Mouse (Mus musculus) NIH3T3 (cell line): ENCODE data around the gene Kcnip1.

Source experiments
- DNase-seq: peaks from one replicate; pipeline ENCODE4 v3.0.0-alpha.2; 2012; ENCODE audit warnings: low read depth

Gene Kcnip1

GRCm38 (mm10) chr11:33660016-33660913, 332.7 kb downstream of the Kcnip1 start:
- peak; percentile 37 for DNase-seq

GRCm38 (mm10) chr11:33655861-33656593, 336.9 kb downstream of the Kcnip1 start:
- DNase-seq, result peak; percentile 45

- DNase-seq, result no peak
Measured at GRCm38 (mm10) chr11:33655221-33655620, 337.7 kb downstream of the Kcnip1 start.

- no peak for DNase-seq
Measured at GRCm38 (mm10) chr11:33654485-33654884, 338.5 kb downstream of the Kcnip1 start.

- DNase-seq, result no peak
Measured at GRCm38 (mm10) chr11:33649358-33649757, 343.6 kb downstream of the Kcnip1 start.

GRCm38 (mm10) chr11:33637107-33637506, 355.8 kb downstream of the Kcnip1 start:
- DNase-seq, result no peak

GRCm38 (mm10) chr11:33627136-33627742, 365.7 kb downstream of the Kcnip1 start:
- DNase-seq, result no peak

GRCm38 (mm10) chr11:33614218-33614617, 378.7 kb downstream of the Kcnip1 start:
- peak; percentile 73 for DNase-seq

GRCm38 (mm10) chr11:33607784-33608183, 385.2 kb downstream of the Kcnip1 start:
- no peak for DNase-seq

- DNase-seq, result no peak
Measured at GRCm38 (mm10) chr11:33603174-33603573, 389.8 kb downstream of the Kcnip1 start.

GRCm38 (mm10) chr11:33598986-33599385, 394.0 kb downstream of the Kcnip1 start, which contains the start of gene D130052B06Rik:
Gene D130052B06Rik, plus strand, starts transcription at chr11:33599302.
- DNase-seq, result no peak

GRCm38 (mm10) chr11:33596655-33597054, 396.3 kb downstream of the Kcnip1 start:
- no peak for DNase-seq

- DNase-seq, result no peak
Measured at GRCm38 (mm10) chr11:33592826-33593225, 400.1 kb downstream of the Kcnip1 start.

- DNase-seq, result no peak
Measured at GRCm38 (mm10) chr11:33590771-33591170, 402.2 kb downstream of the Kcnip1 start.

GRCm38 (mm10) chr11:33586614-33587013, 406.3 kb downstream of the Kcnip1 start:
- DNase-seq, result no peak

GRCm38 (mm10) chr11:33579621-33580020, 413.3 kb downstream of the Kcnip1 start:
- DNase-seq, result no peak
